Mouse (Mus musculus): ENCODE data around the gene Zc3h18. TPM values are rescaled to one million over a fixed set of nuclear protein-coding genes. Genes with fewer than 3 reads are reported as not detected.
A peak's percentile ranks its signal among the peaks of the same experiment; 100 is the strongest.

Gene Zc3h18
- polyA plus RNA-seq, 1 experiment, result 23.3 TPM

DNA sequence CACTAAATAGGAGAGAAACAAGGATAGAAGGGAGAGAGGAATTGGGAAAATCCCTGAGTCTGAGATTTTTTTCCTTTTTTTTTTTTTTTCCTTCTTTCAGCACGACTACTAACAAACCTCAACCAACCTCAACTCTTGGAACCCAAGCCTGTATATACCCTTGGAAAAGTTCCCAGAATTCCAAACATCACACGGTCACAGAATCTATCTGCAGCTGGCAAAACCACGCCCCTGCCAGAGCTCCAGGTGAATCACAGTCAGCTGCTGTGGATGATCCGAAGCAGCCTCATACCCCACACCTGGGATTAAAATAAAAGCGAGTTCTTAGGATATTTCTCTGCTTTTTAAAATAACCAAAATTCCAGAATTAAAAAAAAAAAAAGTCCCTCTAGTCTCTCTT, 34.0 kb upstream of the Zc3h18 start:
- no peak overlapping the region for H3K27ac ChIP-seq (ENCODE audit: insufficient read depth, low read depth, low read length)
- peaks cover 13% of the 10 kb centered on the region for H3K36me3 ChIP-seq (ENCODE audit: control insufficient read depth, insufficient read depth, low read length)
- no peak overlapping the region for H3K4me3 ChIP-seq (ENCODE audit: low read depth, low read length)
- TF ChIP-seq POLR2A (IDR thresholded peaks at IDR 0.05; ENCODE audit: low read depth, low read length) (no peak), CTCF (IDR thresholded peaks at IDR 0.05; ENCODE audit: extremely low read depth, insufficient read length, insufficient replicate concordance, low read depth, low read length) (no peak)
- peaks cover 4% of the 10 kb centered on the region; the same call in 1 of the 2 replicates for H3K4me1 ChIP-seq (ENCODE audit: control insufficient read depth, insufficient read depth, insufficient read length, low read length)
- no peaks in the 10 kb centered on the region for H3K27me3 ChIP-seq (ENCODE audit: control insufficient read depth, insufficient read depth, low read length)
- WGBS, result 8% methylated on average over 5 of the region's 5 CpGs

DNA sequence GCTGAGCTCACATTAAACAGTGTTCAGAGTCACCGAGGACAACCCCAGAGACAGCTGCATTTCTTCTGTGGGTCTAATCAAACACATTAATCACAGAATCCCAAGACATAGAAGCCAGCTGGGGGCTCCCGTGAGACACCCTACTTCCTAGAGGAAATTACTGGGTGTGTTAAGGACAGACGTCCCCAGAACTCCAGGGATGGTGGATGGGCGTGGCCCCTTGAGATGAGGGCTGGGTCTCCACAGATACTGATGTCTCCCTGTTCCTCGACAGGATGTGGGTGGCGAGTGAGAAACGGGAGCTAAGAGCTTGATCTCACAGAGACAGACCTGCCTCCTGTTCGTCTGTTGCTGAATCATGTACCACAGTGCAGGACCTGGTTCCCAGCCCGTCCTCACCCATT, 33.6 kb upstream of the Zc3h18 start:
- Histone ChIP-seq H3K4me1 (ENCODE audit: control insufficient read depth, insufficient read depth, insufficient read length, low read length) (peaks cover 4% of the 10 kb centered on the region; the same call in 1 of the 2 replicates), H3K4me3 (ENCODE audit: low read depth, low read length) (no peak overlapping the region; the same call in 1 of the 2 replicates), H3K36me3 (ENCODE audit: control insufficient read depth, insufficient read depth, low read length) (peaks cover 8% of the 10 kb centered on the region), H3K27me3 (ENCODE audit: control insufficient read depth, insufficient read depth, low read length) (0 out of 2 replicates have a peak, but pooled peaks cover 2% of the 10 kb centered on the region), H3K27ac (ENCODE audit: insufficient read depth, low read depth, low read length) (no peak overlapping the region)
- TF ChIP-seq CTCF (IDR thresholded peaks at IDR 0.05; ENCODE audit: extremely low read depth, insufficient read length, insufficient replicate concordance, low read depth, low read length) (no peak), POLR2A (IDR thresholded peaks at IDR 0.05; ENCODE audit: low read depth, low read length) (0 out of 2 replicates have a peak, but pooled peaks have one; percentile 20)
- under 1% methylated on average over 9 of the region's 9 CpGs for WGBS

DNA sequence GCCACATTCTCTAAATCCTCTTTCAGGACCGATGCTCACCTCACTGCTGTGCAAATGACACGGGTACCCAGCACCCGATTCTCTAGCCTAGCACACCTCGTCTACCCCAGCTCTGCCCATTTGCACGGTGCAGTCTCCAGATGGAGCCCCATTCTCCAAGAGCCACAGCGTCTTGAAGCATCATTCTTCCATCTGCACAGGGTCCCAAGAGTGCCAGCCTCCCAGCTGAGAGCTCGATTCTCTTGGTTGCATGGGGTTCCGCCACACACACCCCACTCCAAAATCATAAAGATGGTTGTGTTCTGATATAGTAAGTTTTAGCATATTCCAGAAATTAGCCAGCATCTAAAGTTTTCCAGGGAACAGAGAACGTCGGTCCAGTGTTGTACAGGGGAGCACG, 33.1 kb upstream of the Zc3h18 start:
- Histone ChIP-seq H3K4me1 (ENCODE audit: control insufficient read depth, insufficient read depth, insufficient read length, low read length) (peaks cover 4% of the 10 kb centered on the region; the same call in 1 of the 2 replicates), H3K27me3 (ENCODE audit: control insufficient read depth, insufficient read depth, low read length) (0 out of 2 replicates have a peak, but pooled peaks cover 3% of the 10 kb centered on the region), H3K4me3 (ENCODE audit: low read depth, low read length) (peak overlapping the region; percentile 12), H3K27ac (ENCODE audit: insufficient read depth, low read depth, low read length) (no peak overlapping the region), H3K36me3 (ENCODE audit: control insufficient read depth, insufficient read depth, low read length) (peaks cover 3% of the 10 kb centered on the region; the same call in 1 of the 2 replicates)
- WGBS, result 6% methylated on average over 11 of the region's 11 CpGs
- no peak for TF ChIP-seq POLR2A (IDR thresholded peaks at IDR 0.05; ENCODE audit: low read depth, low read length)
- TF ChIP-seq CTCF (IDR thresholded peaks at IDR 0.05; ENCODE audit: extremely low read depth, insufficient read length, insufficient replicate concordance, low read depth, low read length), result no peak

DNA sequence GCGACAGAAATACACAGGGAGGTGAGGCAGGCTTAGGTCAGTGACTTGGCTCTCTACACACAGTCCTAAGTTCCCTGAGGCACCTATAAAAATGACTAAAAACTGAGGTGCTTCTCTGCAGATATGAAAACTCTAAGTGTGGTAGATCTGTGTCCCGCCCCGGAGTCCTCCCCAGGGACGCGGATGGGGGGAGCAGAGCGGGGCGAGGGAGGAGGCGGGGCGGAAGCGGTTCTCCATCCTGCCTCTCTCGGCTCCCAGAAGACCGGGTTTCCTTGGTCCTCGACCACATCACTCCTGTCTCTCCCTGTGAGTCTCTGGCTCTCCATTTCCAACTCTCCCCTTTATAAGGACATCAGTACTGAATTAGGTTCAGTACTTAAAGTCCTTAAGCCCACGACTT, 32.7 kb upstream of the Zc3h18 start:
- Histone ChIP-seq H3K27ac (ENCODE audit: insufficient read depth, low read depth, low read length) (no peak overlapping the region), H3K36me3 (ENCODE audit: control insufficient read depth, insufficient read depth, low read length) (0 out of 2 replicates have a peak, but pooled peaks cover 1% of the 10 kb centered on the region), H3K4me3 (ENCODE audit: low read depth, low read length) (peak overlapping the region; percentile 12), H3K27me3 (ENCODE audit: control insufficient read depth, insufficient read depth, low read length) (0 out of 2 replicates have a peak, but pooled peaks cover 3% of the 10 kb centered on the region), H3K4me1 (ENCODE audit: control insufficient read depth, insufficient read depth, insufficient read length, low read length) (peaks cover 4% of the 10 kb centered on the region; the same call in 1 of the 2 replicates)
- TF ChIP-seq CTCF (IDR thresholded peaks at IDR 0.05; ENCODE audit: extremely low read depth, insufficient read length, insufficient replicate concordance, low read depth, low read length) (no peak), POLR2A (IDR thresholded peaks at IDR 0.05; ENCODE audit: low read depth, low read length) (no peak)
- WGBS, result 2% methylated on average over 14 of the region's 14 CpGs

DNA sequence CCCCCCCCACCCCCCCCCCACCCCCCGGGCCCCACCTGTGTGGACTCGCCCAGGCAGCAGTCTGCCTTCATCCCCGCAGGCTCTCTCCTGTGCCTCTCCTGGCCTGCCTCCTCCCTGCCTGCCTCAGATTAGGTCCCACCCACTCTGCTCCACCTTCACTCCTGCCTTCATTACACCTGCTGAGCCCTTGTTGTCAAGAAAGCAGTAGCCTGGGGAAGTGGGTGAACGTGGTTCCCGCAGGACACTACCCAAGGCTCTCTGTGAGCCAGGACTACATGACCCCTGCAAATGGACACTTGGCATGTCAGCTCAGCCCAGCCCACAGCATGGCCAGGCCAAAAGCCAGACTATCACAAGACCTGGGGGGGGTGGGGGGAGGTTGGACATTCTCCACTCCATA, 32.2 kb upstream of the Zc3h18 start:
- TF ChIP-seq CTCF (IDR thresholded peaks at IDR 0.05; ENCODE audit: extremely low read depth, insufficient read length, insufficient replicate concordance, low read depth, low read length) (no peak), POLR2A (IDR thresholded peaks at IDR 0.05; ENCODE audit: low read depth, low read length) (no peak)
- 9% methylated on average over 2 of the region's 5 CpGs for WGBS

DNA sequence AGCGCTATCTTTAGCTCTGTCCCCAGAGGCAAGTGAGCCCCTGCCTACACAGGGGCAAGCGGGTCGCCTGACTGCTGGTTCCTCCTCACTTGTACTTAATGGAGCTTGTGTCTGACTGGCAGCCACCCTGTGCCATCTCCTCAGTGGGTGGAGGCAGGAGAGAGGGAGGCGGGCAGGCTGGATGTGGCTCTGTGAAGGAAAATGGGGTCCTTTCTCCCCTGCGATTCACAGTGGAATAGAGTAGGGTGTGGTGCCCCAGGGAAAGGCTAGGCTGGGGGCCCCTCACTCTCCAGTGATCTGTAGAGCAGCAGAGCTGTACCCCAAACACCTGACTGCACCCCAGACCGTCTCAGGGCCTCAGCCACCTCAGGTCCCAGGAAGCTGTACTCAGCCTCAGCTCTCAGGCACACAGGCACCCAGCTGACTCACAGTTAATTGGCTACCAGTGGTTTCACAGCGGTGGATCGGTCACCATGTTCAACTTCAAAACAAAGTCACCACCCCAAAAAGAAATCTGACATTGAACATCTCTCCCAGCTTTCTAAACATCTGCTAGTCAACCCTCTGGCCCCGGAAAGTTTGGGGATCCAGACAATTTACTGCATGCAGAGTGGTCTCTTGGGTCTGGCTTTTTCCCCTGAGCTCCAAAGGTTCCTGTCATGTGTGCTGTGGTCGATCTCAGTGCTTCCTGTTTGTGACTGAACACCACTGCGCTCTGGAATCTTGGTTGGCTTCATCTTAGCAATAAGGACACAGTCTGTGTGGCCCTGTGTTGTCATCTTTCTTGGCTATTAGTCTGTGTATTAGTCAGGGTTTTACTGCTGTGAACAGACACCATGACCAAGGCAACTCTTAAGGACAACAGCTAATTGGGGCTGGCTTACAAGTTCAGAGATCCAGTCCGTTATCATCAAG, 31.0 kb upstream of the Zc3h18 start:
- Histone ChIP-seq H3K4me1 (ENCODE audit: control insufficient read depth, insufficient read depth, insufficient read length, low read length) (peaks cover 4% of the 10 kb centered on the region; the same call in 1 of the 2 replicates), H3K36me3 (ENCODE audit: control insufficient read depth, insufficient read depth, low read length) (no peaks in the 10 kb centered on the region), H3K27ac (ENCODE audit: insufficient read depth, low read depth, low read length) (no peak overlapping the region), H3K27me3 (ENCODE audit: control insufficient read depth, insufficient read depth, low read length) (0 out of 2 replicates have a peak, but pooled peaks cover 3% of the 10 kb centered on the region), H3K4me3 (ENCODE audit: low read depth, low read length) (no peak overlapping the region)
- TF ChIP-seq CTCF (IDR thresholded peaks at IDR 0.05; ENCODE audit: extremely low read depth, insufficient read length, insufficient replicate concordance, low read depth, low read length), result no peak
- TF ChIP-seq POLR2A (IDR thresholded peaks at IDR 0.05; ENCODE audit: low read depth, low read length), result no peak
- WGBS, result 64% methylated on average over 12 of the region's 12 CpGs

More for the DNA sequence above, 32.2 kb upstream of the Zc3h18 start:
- H3K4me3 ChIP-seq (ENCODE audit: low read depth, low read length), result no peak overlapping the region
- H3K36me3 ChIP-seq (ENCODE audit: control insufficient read depth, insufficient read depth, low read length), result no peaks in the 10 kb centered on the region
- H3K27ac ChIP-seq (ENCODE audit: insufficient read depth, low read depth, low read length), result no peak overlapping the region
- H3K4me1 ChIP-seq (ENCODE audit: control insufficient read depth, insufficient read depth, insufficient read length, low read length), result peaks cover 4% of the 10 kb centered on the region; the same call in 1 of the 2 replicates
- 0 out of 2 replicates have a peak, but pooled peaks cover 3% of the 10 kb centered on the region for H3K27me3 ChIP-seq (ENCODE audit: control insufficient read depth, insufficient read depth, low read length)

Data from small intestine, adult 2 months (tissue).